Mouse (Mus musculus): ENCODE data around the gene Pbx2.

DNA sequence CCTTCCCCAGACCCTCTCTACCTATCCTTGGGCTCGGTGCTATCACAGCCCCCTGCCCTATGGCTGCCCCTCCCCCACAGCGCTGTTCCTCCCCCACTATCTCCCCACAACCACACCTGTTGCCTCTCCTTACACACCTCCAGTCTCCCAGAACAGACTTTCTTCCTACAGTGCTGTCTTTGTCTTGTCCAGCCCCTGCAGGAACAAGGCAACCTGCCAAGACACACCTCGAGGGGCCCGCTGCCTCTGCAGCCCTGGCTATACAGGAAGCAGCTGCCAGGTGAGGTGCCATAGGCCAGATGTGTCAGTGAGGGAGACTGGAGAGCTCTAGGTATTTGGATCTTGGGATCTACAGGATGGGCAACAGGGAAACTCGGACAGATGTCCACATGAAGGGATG is 14.5 kb upstream of the Pbx2 start:
- TF ChIP-seq POLR2A (IDR thresholded peaks at IDR 0.05; ENCODE audit: insufficient read depth, low read length) (no peak), CTCF (IDR thresholded peaks at IDR 0.05; ENCODE audit: low read depth, low read length) (no peak)
